ENCODE assay signal across 28 mouse cellular contexts in genomic region chr6:134311346-134311745, GRCm38 (mm10).
DNase-seq lines count a peak whose midpoint lies in the region; ATAC-seq and TF ChIP-seq lines count a peak whose summit lies in the region.
"Had no signal": no experiment of that assay in that cellular context is flagged by ENCODE, and none has a peak within 500 bp of the region (broad histone marks: within the 10 kb centered on the region; RNA-seq: fewer than 3 reads in every experiment).

No protein-coding gene starts in this region.

- TF ChIP-seq POLR2A in liver, adult 2 months (IDR thresholded peaks at IDR 0.05; ENCODE audit: extremely low read depth, insufficient read depth, low read length) = no peak

- no peaks in the 10 kb centered on the region for H3K36me3 ChIP-seq in liver, adult 2 months (ENCODE audit: control insufficient read depth, insufficient read depth, low read length)
- no peaks in the 10 kb centered on the region for H3K36me3 ChIP-seq in liver, embryonic 12.5 days
- no peaks in the 10 kb centered on the region for H3K36me3 ChIP-seq in embryonic facial prominence, embryonic 10.5 days (replicated peaks)
- H3K36me3 ChIP-seq: embryonic facial prominence, embryonic 13.5 days; forebrain, embryonic 10.5 days; forebrain, embryonic 15.5 days; G1E; lung, embryonic 15.5 days; midbrain, embryonic 12.5 days; neural tube, embryonic 13.5 days; stomach, embryonic 15.5 days had no signal

- intact Hi-C loops in heart, postnatal 10 days (cut with DNase I) = no loop called here
- intact Hi-C loops in heart, postnatal 36 days (cut with DNase I) = no loop called here

- H3K79me2 ChIP-seq in liver, adult 2 months (ENCODE audit: control insufficient read depth, insufficient read depth, low read length) = no peaks in the 10 kb centered on the region

- 62% methylated on average over 4 of the region's 4 CpGs for WGBS in liver, adult 2 months
- WGBS in liver, embryonic 12.5 days (ENCODE audit: insufficient replicate concordance) = 77% methylated on average over 4 of the region's 4 CpGs
- 65% methylated on average over 4 of the region's 4 CpGs for WGBS in embryonic facial prominence, embryonic 10.5 days

- peak; percentile 59 for DNase-seq in adrenal gland, postnatal 10 days
- no peak for DNase-seq in adrenal gland, adult 8-10 months
- DNase-seq in heart, postnatal 10 days = peak; percentile 7 to 8
- no peak for DNase-seq in heart, postnatal 36 days
- peak; percentile 77 for DNase-seq in liver, adult 2 months (ENCODE audit: extremely low read depth, low read depth, low spot score)
- peak; percentile 19 for DNase-seq in embryonic facial prominence, embryonic 10.5 days (ENCODE audit: low spot score)
- no peak for DNase-seq in adipocyte (ENCODE audit: low spot score)
- DNase-seq: cerebellum, adult 18-20 months; cerebellum, postnatal 10 days; layer of hippocampus, adult 9-11 months; liver; lung, postnatal 36 days; right cerebral cortex, postnatal 25 days; thymus, postnatal 14 days had no signal

- no peak overlapping the region for H3K4me3 ChIP-seq in liver, adult 2 months (ENCODE audit: insufficient read depth, low read depth, low read length)
- no peak overlapping the region for H3K4me3 ChIP-seq in liver, embryonic 12.5 days
- H3K4me3 ChIP-seq in embryonic facial prominence, embryonic 10.5 days = no peak overlapping the region
- H3K4me3 ChIP-seq: embryonic facial prominence, embryonic 13.5 days; forebrain, embryonic 10.5 days; forebrain, embryonic 15.5 days; lung, embryonic 15.5 days; midbrain, embryonic 12.5 days; myocyte; neural tube, embryonic 13.5 days; stomach, embryonic 15.5 days had no signal

- no peaks in the 10 kb centered on the region for H3K9me3 ChIP-seq in liver, embryonic 12.5 days (replicated peaks)
- no peaks in the 10 kb centered on the region for H3K9me3 ChIP-seq in embryonic facial prominence, embryonic 10.5 days
- H3K9me3 ChIP-seq: embryonic facial prominence, embryonic 13.5 days; forebrain, embryonic 10.5 days; forebrain, embryonic 15.5 days; G1E; lung, embryonic 15.5 days; neural tube, embryonic 13.5 days; stomach, embryonic 15.5 days had no signal

- ATAC-seq in liver, embryonic 12.5 days = no peak
- ATAC-seq: forebrain, embryonic 15.5 days; intestine, postnatal 0 days; Patski had no signal

- H3K27ac ChIP-seq in liver, adult 2 months (replicated peaks; ENCODE audit: insufficient read depth, low read depth, low read length) = no peak overlapping the region
- no peak overlapping the region for H3K27ac ChIP-seq in liver, embryonic 12.5 days
- no peak overlapping the region for H3K27ac ChIP-seq in embryonic facial prominence, embryonic 10.5 days (replicated peaks)
- H3K27ac ChIP-seq: embryonic facial prominence, embryonic 13.5 days; forebrain, embryonic 10.5 days; forebrain, embryonic 15.5 days; hindbrain, embryonic 14.5 days; kidney, postnatal 0 days; lung, embryonic 15.5 days; midbrain, embryonic 12.5 days; neural tube, embryonic 13.5 days; stomach, embryonic 15.5 days had no signal

- no peaks in the 10 kb centered on the region for H3K27me3 ChIP-seq in liver, adult 2 months (ENCODE audit: control insufficient read depth, insufficient read depth, low read length)
- no peaks in the 10 kb centered on the region for H3K27me3 ChIP-seq in liver, embryonic 12.5 days (replicated peaks)
- no peaks in the 10 kb centered on the region for H3K27me3 ChIP-seq in embryonic facial prominence, embryonic 10.5 days (replicated peaks; ENCODE audit: low read depth, poor library complexity, severe bottlenecking)
- H3K27me3 ChIP-seq: embryonic facial prominence, embryonic 13.5 days; forebrain, embryonic 15.5 days; lung, embryonic 15.5 days; midbrain, embryonic 12.5 days; neural tube, embryonic 13.5 days; Patski; stomach, embryonic 15.5 days had no signal

- H3K4me1 ChIP-seq in liver, adult 2 months (ENCODE audit: control insufficient read depth, insufficient read depth, low read length) = no peaks in the 10 kb centered on the region
- no peaks in the 10 kb centered on the region for H3K4me1 ChIP-seq in liver, embryonic 12.5 days
- H3K4me1 ChIP-seq in embryonic facial prominence, embryonic 10.5 days = 0 out of 2 replicates have a peak, but pooled peaks cover 7% of the 10 kb centered on the region
- H3K4me1 ChIP-seq: embryonic facial prominence, embryonic 13.5 days; forebrain, embryonic 10.5 days; forebrain, embryonic 15.5 days; lung, embryonic 15.5 days; midbrain, embryonic 12.5 days; neural tube, embryonic 13.5 days; stomach, embryonic 15.5 days had no signal

- H3K4me2 ChIP-seq in liver, embryonic 12.5 days = no peak overlapping the region
- H3K4me2 ChIP-seq: embryonic facial prominence, embryonic 13.5 days; forebrain, embryonic 15.5 days; hindbrain, embryonic 14.5 days; lung, embryonic 15.5 days; midbrain, embryonic 12.5 days; neural tube, embryonic 13.5 days; stomach, embryonic 15.5 days had no signal

- TF ChIP-seq CTCF in liver, adult 2 months (IDR thresholded peaks at IDR 0.05; ENCODE audit: low read depth, low read length) = no peak

- no peak overlapping the region for H3K9ac ChIP-seq in liver, adult 2 months (ENCODE audit: low read depth, low read length)
- H3K9ac ChIP-seq in liver, embryonic 12.5 days = no peak overlapping the region
- H3K9ac ChIP-seq: embryonic facial prominence, embryonic 13.5 days; forebrain, embryonic 15.5 days; hindbrain, embryonic 14.5 days; lung, embryonic 15.5 days; midbrain, embryonic 12.5 days; neural tube, embryonic 13.5 days; stomach, embryonic 15.5 days had no signal

Comparison
In these comparisons a context has a peak if more than half of its experiments do, and no peak if none do; other contexts are left out.
1. DNase-seq: peak in adrenal gland, postnatal 10 days (single experiment), heart, postnatal 10 days (2 of 2), liver, adult 2 months (single experiment) and embryonic facial prominence, embryonic 10.5 days (single experiment); none in adrenal gland, adult 8-10 months (single experiment), heart, postnatal 36 days (0 of 2) and adipocyte (single experiment).